8 mouse cellular contexts compared by ENCODE assay signal in genomic region chr9:64386466-64387211, GRCm38 (mm10). TPM values are rescaled to one million over a fixed set of nuclear protein-coding genes. Genes with fewer than 3 reads are reported as not detected.
DNase-seq lines count a peak whose midpoint lies in the region; ATAC-seq lines count a peak whose summit lies in the region.

No protein-coding gene starts in this region.

- 1% methylated on average over 44 of the region's 45 CpGs for WGBS in midbrain, embryonic 11.5 days

- H3K4me2 ChIP-seq in midbrain, embryonic 11.5 days: peak overlapping the region; percentile 99

- H3K27ac ChIP-seq in midbrain, embryonic 11.5 days (ENCODE audit: low read depth, low read length): no peak overlapping the region

- no peaks in the 10 kb centered on the region for H3K36me3 ChIP-seq in midbrain, embryonic 11.5 days (ENCODE audit: control insufficient read depth, insufficient read depth, low read length)

- H3K27me3 ChIP-seq in midbrain, embryonic 11.5 days (ENCODE audit: control insufficient read depth, insufficient read depth, low read length): peaks cover 45% of the 10 kb centered on the region

- peak overlapping the region; percentile 61 for H3K4me3 ChIP-seq in midbrain, embryonic 11.5 days (ENCODE audit: low read depth, low read length)

- DNase-seq in left cerebral cortex, postnatal 36 days (ENCODE audit: low spot score in 2 of 2): peak; percentile 26 to 28
- DNase-seq in left cerebral cortex, postnatal 10 days (ENCODE audit: extremely low spot score in 1 of 2, low spot score in 2 of 2): no peak
- DNase-seq in cerebellum, postnatal 36 days: peak; percentile 85 to 86
- peak; percentile 6 to 14 for DNase-seq in heart, postnatal 14 days
- DNase-seq in midbrain, embryonic 11.5 days (ENCODE audit: low spot score, missing footprints): peak; percentile 95
- no peak for DNase-seq in spleen, postnatal 10 days (ENCODE audit: low spot score in 2 of 2)
- DNase-seq in ovary, postnatal 36 days (ENCODE audit: low spot score): no peak
- no peak for DNase-seq in spleen, postnatal 36 days (ENCODE audit: low spot score in 2 of 2)

- no peak for ATAC-seq in midbrain, embryonic 11.5 days (ENCODE audit: low FRiP score)

- intact Hi-C loops in left cerebral cortex, postnatal 36 days (cut with DNase I): no loop called here
- intact Hi-C loops in left cerebral cortex, postnatal 10 days (cut with DNase I): loop anchor here (5.0 kb wide), 1 partner anchor 116 kb away; no protein-coding TSS in a partner anchor
- intact Hi-C loops in heart, postnatal 14 days (cut with DNase I): no loop called here

- no peaks in the 10 kb centered on the region for H3K9me3 ChIP-seq in midbrain, embryonic 11.5 days (ENCODE audit: control insufficient read depth, low read length)

- peaks cover 16% of the 10 kb centered on the region for H3K4me1 ChIP-seq in midbrain, embryonic 11.5 days (ENCODE audit: control insufficient read depth, insufficient read depth, low read length)

- H3K9ac ChIP-seq in midbrain, embryonic 11.5 days (ENCODE audit: low read length): peak overlapping the region; percentile 67

RNA-seq across cellular contexts. Expression of gene Megf11, which starts 1.2 kb away (rescaled TPM):
- total RNA-seq in left cerebral cortex, postnatal 36 days (2021): 10 to 100 TPM; 12.6 to 14.6 TPM
- total RNA-seq in left cerebral cortex, postnatal 10 days (2021): 1 to 10 TPM; 7.3 to 9.1 TPM
- total RNA-seq in heart, postnatal 14 days (2021): 1 to 10 TPM; 3.6 to 4.2 TPM
- 2.6 and 3.1 TPM in 2 replicates for polyA plus RNA-seq in midbrain, embryonic 11.5 days (2014; fragmentation: Nextera tagmentation; extraction: Ambion mirVana)

RNA-seq across cellular contexts. Expression of gene Dis3l, which starts 45.6 kb away (rescaled TPM):
- total RNA-seq in left cerebral cortex, postnatal 36 days (2021): 10 to 100 TPM; 25.6 to 32.1 TPM
- 10 to 100 TPM; 28.5 to 30.2 TPM for total RNA-seq in left cerebral cortex, postnatal 10 days (2021)
- total RNA-seq in heart, postnatal 14 days (2021): 10 to 100 TPM; 22.6 to 25.1 TPM
- polyA plus RNA-seq in midbrain, embryonic 11.5 days (2014; fragmentation: Nextera tagmentation; extraction: Ambion mirVana): 26.5 and 27.1 TPM in 2 replicates

Comparison
In these comparisons a context has a peak if more than half of its experiments do, and no peak if none do; other contexts are left out.
1. DNase-seq: peak in left cerebral cortex, postnatal 36 days (2 of 2), cerebellum, postnatal 36 days (2 of 2), heart, postnatal 14 days (2 of 2) and midbrain, embryonic 11.5 days (single experiment); none in left cerebral cortex, postnatal 10 days (0 of 2), spleen, postnatal 10 days (0 of 2), ovary, postnatal 36 days (single experiment) and spleen, postnatal 36 days (0 of 2).